Mouse (Mus musculus): ENCODE data around the gene Phf12. TPM values are rescaled to one million over a fixed set of nuclear protein-coding genes. Genes with fewer than 3 reads are reported as not detected.

Gene Phf12
- polyA plus RNA-seq, 1 experiment from 2014 or later: 19.0 TPM

DNA sequence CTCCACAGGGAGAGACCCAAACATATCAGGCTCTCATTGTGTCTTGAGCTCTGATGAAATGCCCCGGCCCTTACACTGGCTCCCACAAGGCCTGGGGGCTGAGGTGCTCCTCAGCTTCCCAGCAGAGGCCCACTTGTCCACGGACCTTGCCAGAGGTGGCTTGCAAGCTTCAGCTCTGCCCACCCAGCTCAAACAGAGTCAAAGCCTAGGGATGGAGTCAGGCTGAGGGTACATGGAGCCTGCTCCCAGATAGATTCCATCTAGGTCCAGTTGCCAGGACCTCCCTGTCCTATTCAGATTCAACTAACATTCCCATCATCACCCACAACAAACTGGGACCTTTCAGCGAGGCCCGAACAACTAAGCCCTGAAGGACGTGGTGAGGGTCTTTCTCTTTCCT lies 89.4 kb downstream of the Phf12 start:
- 85% methylated on average over 5 of the region's 5 CpGs for WGBS
- ATAC-seq (ENCODE audit: low read depth): no peak
- no peak overlapping the region for H3K9ac ChIP-seq (replicated peaks; ENCODE audit: low read depth, low read length)
- H3K4me2 ChIP-seq (ENCODE audit: low read depth, low read length): no peak overlapping the region
- no peaks in the 10 kb centered on the region for H3K4me1 ChIP-seq (ENCODE audit: control insufficient read depth, insufficient read depth, low read length)
- no peaks in the 10 kb centered on the region for H3K27me3 ChIP-seq (ENCODE audit: control insufficient read depth, insufficient read depth, low read length)
- H3K4me3 ChIP-seq (ENCODE audit: low read depth, low read length): no peak overlapping the region
- no peaks in the 10 kb centered on the region for H3K9me3 ChIP-seq (ENCODE audit: control insufficient read depth, low read length)
- H3K27ac ChIP-seq (ENCODE audit: low read depth, low read length): no peak overlapping the region
- peaks cover 39% of the 10 kb centered on the region for H3K36me3 ChIP-seq (ENCODE audit: control insufficient read depth, insufficient read depth, low read length)

GRCm38 (mm10) chr11:78072425-78073130 lies 90.0 kb downstream of the Phf12 start:
- peaks cover 39% of the 10 kb centered on the region for H3K36me3 ChIP-seq (ENCODE audit: control insufficient read depth, insufficient read depth, low read length)
- H3K9me3 ChIP-seq (ENCODE audit: control insufficient read depth, low read length): no peaks in the 10 kb centered on the region
- 35% methylated on average over 6 of the region's 6 CpGs for WGBS
- no peak overlapping the region for H3K9ac ChIP-seq (replicated peaks; ENCODE audit: low read depth, low read length)
- H3K4me1 ChIP-seq (ENCODE audit: control insufficient read depth, insufficient read depth, low read length): no peaks in the 10 kb centered on the region
- ATAC-seq (ENCODE audit: low read depth): no peak
- H3K4me3 ChIP-seq (ENCODE audit: low read depth, low read length): no peak overlapping the region
- no peaks in the 10 kb centered on the region for H3K27me3 ChIP-seq (ENCODE audit: control insufficient read depth, insufficient read depth, low read length)
- no peak overlapping the region for H3K27ac ChIP-seq (ENCODE audit: low read depth, low read length)
- H3K4me2 ChIP-seq (ENCODE audit: low read depth, low read length): no peak overlapping the region

- Histone ChIP-seq H3K27me3 (ENCODE audit: control insufficient read depth, insufficient read depth, low read length) (no peaks in the 10 kb centered on the region), H3K4me1 (ENCODE audit: control insufficient read depth, insufficient read depth, low read length) (no peaks in the 10 kb centered on the region), H3K36me3 (ENCODE audit: control insufficient read depth, insufficient read depth, low read length) (peaks cover 39% of the 10 kb centered on the region), H3K4me3 (ENCODE audit: low read depth, low read length) (no peak overlapping the region), H3K4me2 (ENCODE audit: low read depth, low read length) (no peak overlapping the region), H3K9ac (replicated peaks; ENCODE audit: low read depth, low read length) (no peak overlapping the region), H3K9me3 (ENCODE audit: control insufficient read depth, low read length) (no peaks in the 10 kb centered on the region), H3K27ac (ENCODE audit: low read depth, low read length) (no peak overlapping the region)
- WGBS: 97% methylated on average over 9 of the region's 9 CpGs
- ATAC-seq (ENCODE audit: low read depth): no peak
Observed at GRCm38 (mm10) chr11:78073577-78074276, 91.2 kb downstream of the Phf12 start.

GRCm38 (mm10) chr11:78074277-78074652 lies 91.7 kb downstream of the Phf12 start:
- Histone ChIP-seq H3K4me3 (ENCODE audit: low read depth, low read length) (no peak overlapping the region), H3K27me3 (ENCODE audit: control insufficient read depth, insufficient read depth, low read length) (no peaks in the 10 kb centered on the region), H3K9ac (replicated peaks; ENCODE audit: low read depth, low read length) (no peak overlapping the region), H3K36me3 (ENCODE audit: control insufficient read depth, insufficient read depth, low read length) (peaks cover 39% of the 10 kb centered on the region), H3K27ac (ENCODE audit: low read depth, low read length) (no peak overlapping the region), H3K4me2 (ENCODE audit: low read depth, low read length) (no peak overlapping the region), H3K4me1 (ENCODE audit: control insufficient read depth, insufficient read depth, low read length) (peaks cover 3% of the 10 kb centered on the region; the same call in 1 of the 2 replicates), H3K9me3 (ENCODE audit: control insufficient read depth, low read length) (no peaks in the 10 kb centered on the region)
- 100% methylated on average over 2 of the region's 2 CpGs for WGBS
- no peak for ATAC-seq (ENCODE audit: low read depth)

DNA sequence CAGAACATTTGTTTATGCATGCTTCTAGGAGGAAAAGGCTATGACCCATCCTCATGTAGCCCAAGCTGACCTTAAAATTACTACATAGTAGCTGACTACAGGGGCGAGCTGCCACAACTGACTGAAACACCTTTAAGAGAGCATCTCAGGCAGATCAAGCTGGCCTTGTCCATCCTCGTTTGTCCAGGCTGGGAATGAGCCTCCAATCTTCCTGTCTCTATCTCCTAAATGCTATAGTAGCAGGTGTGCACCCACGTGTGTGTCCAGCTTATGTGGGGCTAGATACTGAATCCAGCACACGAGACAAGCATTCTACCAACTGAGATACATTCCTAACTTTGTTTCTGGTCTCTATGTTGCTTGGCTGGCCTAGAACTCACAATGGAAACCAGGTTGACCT lies 92.1 kb downstream of the Phf12 start:
- Histone ChIP-seq H3K4me2 (ENCODE audit: low read depth, low read length) (no peak overlapping the region), H3K36me3 (ENCODE audit: control insufficient read depth, insufficient read depth, low read length) (peaks cover 39% of the 10 kb centered on the region)
- WGBS: 90% methylated on average over 4 of the region's 4 CpGs

More for the DNA sequence above, 92.1 kb downstream of the Phf12 start:
- Histone ChIP-seq H3K9me3 (ENCODE audit: control insufficient read depth, low read length) (no peaks in the 10 kb centered on the region), H3K4me1 (ENCODE audit: control insufficient read depth, insufficient read depth, low read length) (peaks cover 7% of the 10 kb centered on the region; the same call in 1 of the 2 replicates), H3K27ac (ENCODE audit: low read depth, low read length) (no peak overlapping the region), H3K9ac (replicated peaks; ENCODE audit: low read depth, low read length) (no peak overlapping the region), H3K4me3 (ENCODE audit: low read depth, low read length) (no peak overlapping the region), H3K27me3 (ENCODE audit: control insufficient read depth, insufficient read depth, low read length) (no peaks in the 10 kb centered on the region)
- no peak for ATAC-seq (ENCODE audit: low read depth)

MicroRNAs encoded within 50 kb of the gene (microRNA counts, 519-probe panel; counts per million panel counts)
- microRNA mmu-miR-144: 4,280 counts per million, percentile 52 among the panel's probes with 10 or more counts
- 3,603 counts per million, percentile 29 among the panel's probes with 10 or more counts for microRNA mmu-miR-451

Small RNAs within 50 kb of the gene (microRNA-seq; reads per million reads assigned to microRNA genes)
- gene Mir144 (19.6 reads per million, percentile 23 among the genes with 10 or more reads in this experiment), gene Mir451a (not detected), gene Mir451b (not detected)

Other genes with a start within 250 kb of the Phf12 start
- gene Myo18a, start 219.5 kb upstream of the Phf12 start, polyA plus RNA-seq (2014; fragmentation: Nextera tagmentation; extraction: Ambion mirVana): 35.7 and 42.6 TPM in 2 replicates
- 2.1 and 2.4 TPM in 2 replicates for gene Gm10277, start 195.0 kb upstream of the Phf12 start, polyA plus RNA-seq (2014; fragmentation: Nextera tagmentation; extraction: Ambion mirVana)
- 4.6 and 6.7 TPM in 2 replicates for gene Pipox, start 88.7 kb upstream of the Phf12 start, polyA plus RNA-seq (2014; fragmentation: Nextera tagmentation; extraction: Ambion mirVana)
- 121 and 145 TPM in 2 replicates for gene Sez6, start 52.0 kb upstream of the Phf12 start, polyA plus RNA-seq (2014; fragmentation: Nextera tagmentation; extraction: Ambion mirVana)
- gene Dhrs13, start 49.5 kb downstream of the Phf12 start, polyA plus RNA-seq (2014; fragmentation: Nextera tagmentation; extraction: Ambion mirVana): 55.6 and 58.6 TPM in 2 replicates
- 106 and 117 TPM in 2 replicates for gene Flot2, start 55.2 kb downstream of the Phf12 start, polyA plus RNA-seq (2014; fragmentation: Nextera tagmentation; extraction: Ambion mirVana)
- 30.4 and 33.6 TPM in 2 replicates for gene Eral1, start 97.6 kb downstream of the Phf12 start, polyA plus RNA-seq (2014; fragmentation: Nextera tagmentation; extraction: Ambion mirVana)
- 29.3 and 35.6 TPM in 2 replicates for gene Fam222b, start 111.9 kb downstream of the Phf12 start, polyA plus RNA-seq (2014; fragmentation: Nextera tagmentation; extraction: Ambion mirVana)
- gene Traf4, start 182.8 kb downstream of the Phf12 start, polyA plus RNA-seq (2014; fragmentation: Nextera tagmentation; extraction: Ambion mirVana): 56.5 and 77.9 TPM in 2 replicates
- gene Nek8, start 193.9 kb downstream of the Phf12 start, polyA plus RNA-seq (2014; fragmentation: Nextera tagmentation; extraction: Ambion mirVana): 3.9 and 6.1 TPM in 2 replicates
- 14.6 and 16.7 TPM in 2 replicates for gene Tlcd1, start 194.0 kb downstream of the Phf12 start, polyA plus RNA-seq (2014; fragmentation: Nextera tagmentation; extraction: Ambion mirVana)
- 906 and 951 TPM in 2 replicates for gene Rpl23a, start 200.8 kb downstream of the Phf12 start, polyA plus RNA-seq (2014; fragmentation: Nextera tagmentation; extraction: Ambion mirVana)
- 61.5 and 63.9 TPM in 2 replicates for gene Rab34, start 205.7 kb downstream of the Phf12 start, polyA plus RNA-seq (2014; fragmentation: Nextera tagmentation; extraction: Ambion mirVana)
- gene Proca1, start 210.6 kb downstream of the Phf12 start, polyA plus RNA-seq (2014; fragmentation: Nextera tagmentation; extraction: Ambion mirVana): 2.8 and 3.5 TPM in 2 replicates

All from neural tube, embryonic 14.5 days (tissue).